Mouse (Mus musculus): ENCODE measurements around the gene Rasa3.

DNA sequence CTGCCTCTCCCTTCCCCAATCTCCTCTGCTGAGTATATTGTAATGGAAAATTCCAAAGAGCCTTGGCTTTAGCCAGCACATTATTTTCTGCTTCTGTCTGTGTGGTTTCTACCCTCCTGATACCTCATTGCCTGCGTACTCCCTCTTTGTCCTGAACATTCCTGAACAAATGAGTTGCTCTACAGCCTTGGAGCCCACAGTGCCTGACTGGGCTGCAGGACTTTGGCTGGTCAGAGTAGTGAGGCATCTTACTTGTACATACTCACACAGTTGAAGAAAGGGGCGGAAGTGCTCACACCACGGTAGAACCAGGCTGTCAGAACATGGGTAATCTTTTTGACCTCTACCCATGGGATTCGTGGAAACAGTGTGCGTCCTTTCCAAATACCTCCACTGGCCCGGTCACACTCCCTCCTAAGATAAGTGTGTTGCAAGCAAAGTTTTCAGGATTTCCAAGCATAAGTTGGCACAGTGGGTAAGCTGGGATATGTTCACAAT, 160.1 kb downstream of the Rasa3 start:
- TF ChIP-seq CTCF (conservative IDR thresholded peaks at IDR 0.05; ENCODE audit: insufficient read depth, insufficient read length, low read depth, low read length) = no peak
- no peak for TF ChIP-seq POLR2A (IDR thresholded peaks at IDR 0.05; ENCODE audit: low read depth, low read length)

All from kidney, adult 2 months (tissue).